Mouse (Mus musculus) CD8-positive naive resting alpha-beta T cell, adult 57 days (primary cell): Measurements from ENCODE around the gene Gys1. TPM values are rescaled to one million over a fixed set of nuclear protein-coding genes. Genes with fewer than 3 reads are reported as not detected.

Experiments
- total RNA-seq: library from RNA; stranded (reverse); gene quantifications from one replicate; pipeline ENCODE4 v1.2.4, GENCODE M21; 2023

Gys1 gene
- total RNA-seq: 10.5 TPM

GRCm38 (mm10) chr7:45434203-45435015 is at the start of gene Gys1:
Gene Gys1, plus strand, starts transcription at chr7:45434844.

GRCm38 (mm10) chr7:45395578-45396336 is 38.9 kb upstream of the Gys1 start, which contains the start of gene Snrnp70:
Gene Snrnp70, minus strand, starts transcription at chr7:45395742.

GRCm38 (mm10) chr7:45405091-45406075 is 29.3 kb upstream of the Gys1 start, which contains the start of gene Kcna7:
Gene Kcna7, plus strand, starts transcription at chr7:45405653.

GRCm38 (mm10) chr7:45413113-45413863 is 21.4 kb upstream of the Gys1 start, which contains the start of gene Ntf5:
Gene Ntf5, plus strand, starts transcription at chr7:45413695.

GRCm38 (mm10) chr7:45420615-45420919 is 14.1 kb upstream of the Gys1 start, which contains the start of gene Lhb:
Gene Lhb, plus strand, starts transcription at chr7:45420820.

GRCm38 (mm10) chr7:45437521-45438276 is 3.1 kb downstream of the Gys1 start, which contains the start of gene Ruvbl2:
Gene Ruvbl2, minus strand, starts transcription at chr7:45438096.

GRCm38 (mm10) chr7:45459564-45460140 is 25.0 kb downstream of the Gys1 start, which contains the start of gene Ftl1:
Gene Ftl1, minus strand, starts transcription at chr7:45459884.

GRCm38 (mm10) chr7:45466283-45467089 is 31.8 kb downstream of the Gys1 start, which contains the start of gene Bax:
Gene Bax, minus strand, starts transcription at chr7:45466898.

GRCm38 (mm10) chr7:45481374-45481927 is 46.8 kb downstream of the Gys1 start, which contains the start of gene Tulp2:
Gene Tulp2, plus strand, starts transcription at chr7:45481877.

GRCm38 (mm10) chr7:45486761-45487415 is 52.2 kb downstream of the Gys1 start, which contains the start of gene Gm45808:
Gene Gm45808, minus strand, starts transcription at chr7:45486811.

GRCm38 (mm10) chr7:45488293-45489204 is 53.9 kb downstream of the Gys1 start, which contains the start of gene Dhdh:
Gene Dhdh, minus strand, starts transcription at chr7:45488805.

Other genes starting within 250 kb of the Gys1 start
- 0.83 TPM for gene Ccdc155, start 230.0 kb upstream of the Gys1 start, total RNA-seq
- gene Dkkl1, start 222.7 kb upstream of the Gys1 start, total RNA-seq: not detected
- not detected for gene Tead2, start 219.1 kb upstream of the Gys1 start, total RNA-seq
- 321 TPM for gene Cd37, start 195.7 kb upstream of the Gys1 start, total RNA-seq
- gene Slc6a16, start 193.8 kb upstream of the Gys1 start, total RNA-seq: not detected
- gene Slc6a21, start 157.3 kb upstream of the Gys1 start, total RNA-seq: not detected
- gene Trpm4, start 101.1 kb upstream of the Gys1 start, total RNA-seq: 7.7 TPM
- gene Hrc, start 99.6 kb upstream of the Gys1 start, total RNA-seq: not detected
- 0.21 TPM for gene Ppfia3, start 67.8 kb upstream of the Gys1 start, total RNA-seq
- 1.3 TPM for gene Lin7b, start 64.3 kb upstream of the Gys1 start, total RNA-seq
- gene Snrnp70, start 39.1 kb upstream of the Gys1 start, total RNA-seq: 624 TPM
- not detected for gene Kcna7, start 29.2 kb upstream of the Gys1 start, total RNA-seq
- not detected for gene Ntf5, start 21.1 kb upstream of the Gys1 start, total RNA-seq
- gene Lhb, start 14.0 kb upstream of the Gys1 start, total RNA-seq: not detected
- 51.4 TPM for gene Ruvbl2, start 3.3 kb downstream of the Gys1 start, total RNA-seq
- gene Ftl1, start 25.0 kb downstream of the Gys1 start, total RNA-seq: 405 TPM
- gene Bax, start 32.1 kb downstream of the Gys1 start, total RNA-seq: 82.1 TPM
- not detected for gene Tulp2, start 47.0 kb downstream of the Gys1 start, total RNA-seq
- gene Gm45808, start 52.0 kb downstream of the Gys1 start, total RNA-seq: not detected
- gene Dhdh, start 54.0 kb downstream of the Gys1 start, total RNA-seq: 1.1 TPM
- 78.1 TPM for gene Nucb1, start 75.6 kb downstream of the Gys1 start, total RNA-seq
- gene Ppp1r15a, start 91.4 kb downstream of the Gys1 start, total RNA-seq: 996 TPM
- 0.77 TPM for gene Plekha4, start 91.5 kb downstream of the Gys1 start, total RNA-seq
- gene Hsd17b14, start 120.0 kb downstream of the Gys1 start, total RNA-seq: not detected
- gene Bcat2, start 135.3 kb downstream of the Gys1 start, total RNA-seq: 29.1 TPM
- not detected for gene Fgf21, start 180.6 kb downstream of the Gys1 start, total RNA-seq
- gene Fut1, start 182.4 kb downstream of the Gys1 start, total RNA-seq: 0.18 TPM
- gene Izumo1, start 187.0 kb downstream of the Gys1 start, total RNA-seq: 0.28 TPM
- 0.52 TPM for gene Rasip1, start 192.6 kb downstream of the Gys1 start, total RNA-seq
- gene Mamstr, start 205.1 kb downstream of the Gys1 start, total RNA-seq: not detected
- not detected for gene Fut2, start 231.6 kb downstream of the Gys1 start, total RNA-seq
- gene Ntn5, start 249.2 kb downstream of the Gys1 start, total RNA-seq: not detected